Mouse (Mus musculus): Measurements from ENCODE around the gene Phc3. TPM values are rescaled to one million over a fixed set of nuclear protein-coding genes. Genes with fewer than 3 reads are reported as not detected.

Phc3 gene
- polyA plus RNA-seq, 1 experiment from 2014 or later: 7.9 TPM

DNA sequence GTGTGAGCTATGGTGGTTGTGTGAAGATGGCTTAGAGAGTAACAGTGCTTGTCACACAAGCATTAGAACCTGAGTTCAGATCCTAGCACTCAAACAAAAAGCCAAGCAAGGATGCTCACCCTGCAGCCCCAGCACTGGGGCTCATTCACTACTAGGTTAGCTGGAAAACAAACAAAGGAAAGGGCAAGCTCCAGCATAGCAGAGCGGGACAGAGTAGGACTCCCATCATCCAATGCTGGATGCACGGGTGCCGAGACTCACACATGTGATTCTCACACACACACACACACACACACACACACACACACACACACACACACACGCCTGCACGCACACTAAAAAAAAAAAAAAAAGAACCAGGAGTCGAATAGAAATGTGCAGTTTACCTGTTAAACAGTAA, 117.8 kb downstream of the Phc3 start:
- Histone ChIP-seq H3K27ac (replicated peaks; ENCODE audit: low read depth, low read length) (no peak overlapping the region), H3K4me3 (ENCODE audit: low read depth, low read length) (no peak overlapping the region), H3K9me3 (ENCODE audit: control insufficient read depth, low read length) (no peaks in the 10 kb centered on the region), H3K4me2 (ENCODE audit: low read depth, low read length) (no peak overlapping the region), H3K36me3 (ENCODE audit: control insufficient read depth, insufficient read depth, low read length) (no peaks in the 10 kb centered on the region), H3K9ac (ENCODE audit: low read depth, low read length) (no peak overlapping the region), H3K27me3 (replicated peaks; ENCODE audit: control insufficient read depth, insufficient read depth, low read length) (peaks cover 12% of the 10 kb centered on the region), H3K4me1 (ENCODE audit: control insufficient read depth, insufficient read depth, low read length) (0 out of 2 replicates have a peak, but pooled peaks cover 3% of the 10 kb centered on the region)
- DNase-seq (ENCODE audit: low spot score) (no peak), ATAC-seq (ENCODE audit: low read depth) (no peak)
- WGBS: 76% methylated on average over 6 of the region's 6 CpGs

Other genes starting within 250 kb of the Phc3 start
- gene Samd7, start 223.1 kb downstream of the Phc3 start, polyA plus RNA-seq (2014; fragmentation: Nextera tagmentation; extraction: Ambion mirVana): not detected in 2 replicates
- 94.5 and 106 TPM in 2 replicates for gene Sec62, start 176.5 kb downstream of the Phc3 start, polyA plus RNA-seq (2014; fragmentation: Nextera tagmentation; extraction: Ambion mirVana)
- 4.5 and 4.6 TPM in 2 replicates for gene Gpr160, start 113.5 kb downstream of the Phc3 start, polyA plus RNA-seq (2014; fragmentation: Nextera tagmentation; extraction: Ambion mirVana)
- gene Prkci, start 26.3 kb upstream of the Phc3 start, polyA plus RNA-seq (2014; fragmentation: Nextera tagmentation; extraction: Ambion mirVana): 38.8 and 40.6 TPM in 2 replicates
- 20.8 and 21.1 TPM in 2 replicates for gene Skil, start 125.6 kb upstream of the Phc3 start, polyA plus RNA-seq (2014; fragmentation: Nextera tagmentation; extraction: Ambion mirVana)
- 59.9 and 65.7 TPM in 2 replicates for gene Cldn11, start 180.5 kb upstream of the Phc3 start, polyA plus RNA-seq (2014; fragmentation: Nextera tagmentation; extraction: Ambion mirVana)